Mouse (Mus musculus) MEL (cell line): ENCODE measurements around the gene Sox5.

Experiments
- CHD2 ChIP-seq: IDR thresholded peaks from 2 replicates; pipeline ENCODE4 v1.6.1; 2011; ENCODE audit warnings: low read length, improper control_type of control experiment
- MYC ChIP-seq: IDR thresholded peaks from 2 replicates; pipeline ENCODE4 v1.6.1; 2011; ENCODE audit warnings: low read depth, mild to moderate bottlenecking, low read length, improper control_type of control experiment, moderate library complexity
- POLR2A ChIP-seq, 2 experiments: IDR thresholded peaks; 2 replicates each; pipeline ENCODE4 v1.6.1; 2011 to 2012; ENCODE audit warnings: low read length in 2 of 2, mild to moderate bottlenecking in 2 of 2, control low read depth in 1 of 2, improper control_type of control experiment in 1 of 2, low read depth in 1 of 2, moderate library complexity in 1 of 2; ENCODE audit not compliant: control insufficient read depth in 1 of 2, insufficient read depth in 1 of 2, poor library complexity in 1 of 2
- TAL1 ChIP-seq: IDR thresholded peaks from 2 replicates; pipeline ENCODE4 v1.6.1; 2012; ENCODE audit warnings: mild to moderate bottlenecking, inconsistent platforms, low read length, moderate library complexity, mixed read lengths
- USF1 ChIP-seq: IDR thresholded peaks from 2 replicates; pipeline ENCODE4 v1.6.1; 2014; ENCODE audit warnings: low read depth, mild to moderate bottlenecking, inconsistent platforms, low read length, improper control_type of control experiment, moderate library complexity

- no peak for TF ChIP-seq CHD2
- TF ChIP-seq TAL1 = no peak
- TF ChIP-seq MYC = no peak
- no peak for TF ChIP-seq USF1
- no peak for TF ChIP-seq POLR2A (IDR thresholded peaks at IDR 0.05; ENCODE audit: control insufficient read depth in 1 of 2, insufficient read depth in 1 of 2, low read depth in 1 of 2, low read length in 2 of 2, poor library complexity in 1 of 2)
Measured at GRCm38 (mm10) chr6:144491761-144492415, 289.9 kb downstream of the Sox5 start.
